Mouse (Mus musculus): ENCODE results near the gene Zfp750. TPM values are rescaled to one million over a fixed set of nuclear protein-coding genes. Genes with fewer than 3 reads are reported as not detected.

The Zfp750 gene
- polyA plus RNA-seq, 1 experiment, result 0.06 TPM

- Histone ChIP-seq H3K4me1 (ENCODE audit: control insufficient read depth, insufficient read depth, low read length) (no peaks in the 10 kb centered on the region), H3K4me3 (ENCODE audit: insufficient read depth, low read length) (no peak overlapping the region), H3K27ac (ENCODE audit: insufficient read depth, low read length) (no peak overlapping the region)
- TF ChIP-seq CTCF (IDR thresholded peaks at IDR 0.05; ENCODE audit: extremely low read depth, insufficient read depth, low read length) (no peak), POLR2A (IDR thresholded peaks at IDR 0.05; ENCODE audit: extremely low read depth, insufficient read depth, low read length) (no peak)
These were observed 18.5 kb downstream of the Zfp750 start for GRCm38 (mm10) chr11:121500595-121500994.

GRCm38 (mm10) chr11:121490651-121491050 is 28.5 kb downstream of the Zfp750 start:
- no peak overlapping the region for H3K27ac ChIP-seq (ENCODE audit: insufficient read depth, low read length)
- TF ChIP-seq CTCF (IDR thresholded peaks at IDR 0.05; ENCODE audit: extremely low read depth, insufficient read depth, low read length), result no peak
- no peak for TF ChIP-seq POLR2A (IDR thresholded peaks at IDR 0.05; ENCODE audit: extremely low read depth, insufficient read depth, low read length)
- peaks cover 2% of the 10 kb centered on the region for H3K4me1 ChIP-seq (ENCODE audit: control insufficient read depth, insufficient read depth, low read length)
- no peak overlapping the region for H3K4me3 ChIP-seq (ENCODE audit: insufficient read depth, low read length)

GRCm38 (mm10) chr11:121485882-121486281 is 33.3 kb downstream of the Zfp750 start:
- H3K27ac ChIP-seq (ENCODE audit: insufficient read depth, low read length), result no peak overlapping the region
- no peak overlapping the region for H3K4me3 ChIP-seq (ENCODE audit: insufficient read depth, low read length)
- TF ChIP-seq POLR2A (IDR thresholded peaks at IDR 0.05; ENCODE audit: extremely low read depth, insufficient read depth, low read length) (no peak), CTCF (IDR thresholded peaks at IDR 0.05; ENCODE audit: extremely low read depth, insufficient read depth, low read length) (no peak)
- peaks cover 2% of the 10 kb centered on the region for H3K4me1 ChIP-seq (ENCODE audit: control insufficient read depth, insufficient read depth, low read length)

GRCm38 (mm10) chr11:121481129-121481528 is 38.0 kb downstream of the Zfp750 start:
- Histone ChIP-seq H3K4me1 (ENCODE audit: control insufficient read depth, insufficient read depth, low read length) (no peaks in the 10 kb centered on the region), H3K4me3 (ENCODE audit: insufficient read depth, low read length) (no peak overlapping the region), H3K27ac (ENCODE audit: insufficient read depth, low read length) (no peak overlapping the region)
- TF ChIP-seq POLR2A (IDR thresholded peaks at IDR 0.05; ENCODE audit: extremely low read depth, insufficient read depth, low read length), result no peak
- no peak for TF ChIP-seq CTCF (IDR thresholded peaks at IDR 0.05; ENCODE audit: extremely low read depth, insufficient read depth, low read length)

- Histone ChIP-seq H3K4me1 (ENCODE audit: control insufficient read depth, insufficient read depth, low read length) (no peaks in the 10 kb centered on the region), H3K27ac (ENCODE audit: insufficient read depth, low read length) (no peak overlapping the region), H3K4me3 (ENCODE audit: insufficient read depth, low read length) (no peak overlapping the region)
- TF ChIP-seq CTCF (IDR thresholded peaks at IDR 0.05; ENCODE audit: extremely low read depth, insufficient read depth, low read length), result no peak
- TF ChIP-seq POLR2A (IDR thresholded peaks at IDR 0.05; ENCODE audit: extremely low read depth, insufficient read depth, low read length), result no peak
These were observed 39.5 kb downstream of the Zfp750 start for GRCm38 (mm10) chr11:121479476-121480203.

- H3K4me3 ChIP-seq (ENCODE audit: insufficient read depth, low read length), result no peak overlapping the region
- H3K4me1 ChIP-seq (ENCODE audit: control insufficient read depth, insufficient read depth, low read length), result no peaks in the 10 kb centered on the region
- TF ChIP-seq CTCF (IDR thresholded peaks at IDR 0.05; ENCODE audit: extremely low read depth, insufficient read depth, low read length) (peak; percentile 88), POLR2A (IDR thresholded peaks at IDR 0.05; ENCODE audit: extremely low read depth, insufficient read depth, low read length) (no peak)
- no peak overlapping the region for H3K27ac ChIP-seq (ENCODE audit: insufficient read depth, low read length)
These were observed 43.3 kb downstream of the Zfp750 start for GRCm38 (mm10) chr11:121475699-121476415.

GRCm38 (mm10) chr11:121474831-121475230 is 44.3 kb downstream of the Zfp750 start:
- Histone ChIP-seq H3K27ac (ENCODE audit: insufficient read depth, low read length) (no peak overlapping the region), H3K4me1 (ENCODE audit: control insufficient read depth, insufficient read depth, low read length) (no peaks in the 10 kb centered on the region), H3K4me3 (ENCODE audit: insufficient read depth, low read length) (no peak overlapping the region)
- TF ChIP-seq POLR2A (IDR thresholded peaks at IDR 0.05; ENCODE audit: extremely low read depth, insufficient read depth, low read length) (no peak), CTCF (IDR thresholded peaks at IDR 0.05; ENCODE audit: extremely low read depth, insufficient read depth, low read length) (no peak)

- H3K27ac ChIP-seq (ENCODE audit: insufficient read depth, low read length), result no peak overlapping the region
- H3K4me1 ChIP-seq (ENCODE audit: control insufficient read depth, insufficient read depth, low read length), result no peaks in the 10 kb centered on the region
- H3K4me3 ChIP-seq (ENCODE audit: insufficient read depth, low read length), result no peak overlapping the region
- TF ChIP-seq CTCF (IDR thresholded peaks at IDR 0.05; ENCODE audit: extremely low read depth, insufficient read depth, low read length) (no peak), POLR2A (IDR thresholded peaks at IDR 0.05; ENCODE audit: extremely low read depth, insufficient read depth, low read length) (no peak)
These were observed 51.7 kb downstream of the Zfp750 start for GRCm38 (mm10) chr11:121467408-121467807.

Other genes starting within 250 kb of the Zfp750 start
- gene Wdr45b, start 164.9 kb downstream of the Zfp750 start, polyA plus RNA-seq (2012; rRNA removed), result 75.7 and 85.8 TPM in 2 replicates
- 31.1 and 33.7 TPM in 2 replicates for gene Rab40b, start 131.1 kb downstream of the Zfp750 start, polyA plus RNA-seq (2012; rRNA removed)
- gene Fn3krp, start 97.9 kb downstream of the Zfp750 start, polyA plus RNA-seq (2012; rRNA removed), result 38.1 and 41.0 TPM in 2 replicates
- gene Fn3k, start 84.4 kb downstream of the Zfp750 start, polyA plus RNA-seq (2012; rRNA removed), result 47.9 and 50.4 TPM in 2 replicates
- gene Tbcd, start 67.4 kb downstream of the Zfp750 start, polyA plus RNA-seq (2012; rRNA removed), result 53.8 and 64.2 TPM in 2 replicates
- gene B3gntl1, start 153.8 kb upstream of the Zfp750 start, polyA plus RNA-seq (2012; rRNA removed), result 7.5 and 7.6 TPM in 2 replicates
- gene Metrnl, start 182.2 kb upstream of the Zfp750 start, polyA plus RNA-seq (2012; rRNA removed), result 11.8 and 13.2 TPM in 2 replicates